Mouse (Mus musculus): ENCODE results near the gene Zfyve9. TPM values are rescaled to one million over a fixed set of nuclear protein-coding genes. Genes with fewer than 3 reads are reported as not detected.
"Not testable (repeated sequence)": the region's sequence is repeated elsewhere in the genome, so short reads cannot be mapped to it uniquely, and the experiment has no call there.

The Zfyve9 gene
- total and polyA plus RNA-seq, 2 experiments: 2.1 to 15.4 TPM

- WGBS: 68% methylated on average over 5 of the region's 5 CpGs
- H3K27ac ChIP-seq (replicated peaks; ENCODE audit: insufficient read depth, low read depth, low read length): no peak overlapping the region
- H3K4me3 ChIP-seq (ENCODE audit: insufficient read depth, low read depth, low read length): no peak overlapping the region
Measured at GRCm38 (mm10) chr4:108708209-108708608, 72.4 kb downstream of the Zfyve9 start.

GRCm38 (mm10) chr4:108696934-108697333 is 83.7 kb downstream of the Zfyve9 start:
- TF ChIP-seq POLR2A (IDR thresholded peaks at IDR 0.05; ENCODE audit: extremely low read depth, insufficient read depth, low read length): no peak
- TF ChIP-seq CTCF (IDR thresholded peaks at IDR 0.05; ENCODE audit: low read depth, low read length): peak; percentile 18; the same call in 1 of the 2 replicates
- Histone ChIP-seq H3K4me1 (ENCODE audit: control insufficient read depth, insufficient read depth, low read length) (peaks cover 2% of the 10 kb centered on the region; the same call in 1 of the 2 replicates), H3K27ac (replicated peaks; ENCODE audit: insufficient read depth, low read depth, low read length) (no peak overlapping the region), H3K4me3 (ENCODE audit: insufficient read depth, low read depth, low read length) (no peak overlapping the region), H3K79me2 (ENCODE audit: control insufficient read depth, insufficient read depth, low read length) (no peaks in the 10 kb centered on the region), H3K9ac (ENCODE audit: low read depth, low read length) (no peak overlapping the region), H3K27me3 (ENCODE audit: control insufficient read depth, insufficient read depth, low read length) (no peaks in the 10 kb centered on the region), H3K36me3 (ENCODE audit: control insufficient read depth, insufficient read depth, low read length) (no peaks in the 10 kb centered on the region)
- WGBS: 69% methylated on average over 3 of the region's 3 CpGs
- peak; percentile 47 for DNase-seq (ENCODE audit: extremely low read depth, low read depth, low spot score)

More at GRCm38 (mm10) chr4:108708209-108708608, 72.4 kb downstream of the Zfyve9 start:
- TF ChIP-seq POLR2A (IDR thresholded peaks at IDR 0.05; ENCODE audit: extremely low read depth, insufficient read depth, low read length): no peak
- no peak for TF ChIP-seq CTCF (IDR thresholded peaks at IDR 0.05; ENCODE audit: low read depth, low read length)
- Histone ChIP-seq H3K79me2 (ENCODE audit: control insufficient read depth, insufficient read depth, low read length) (no peaks in the 10 kb centered on the region), H3K36me3 (ENCODE audit: control insufficient read depth, insufficient read depth, low read length) (0 out of 2 replicates have a peak, but pooled peaks cover 2% of the 10 kb centered on the region), H3K4me1 (ENCODE audit: control insufficient read depth, insufficient read depth, low read length) (no peaks in the 10 kb centered on the region), H3K9ac (ENCODE audit: low read depth, low read length) (no peak overlapping the region), H3K27me3 (ENCODE audit: control insufficient read depth, insufficient read depth, low read length) (no peaks in the 10 kb centered on the region)
- no peak for DNase-seq (ENCODE audit: extremely low read depth, low read depth, low spot score)

GRCm38 (mm10) chr4:108691469-108691868 is 89.1 kb downstream of the Zfyve9 start:
- Histone ChIP-seq H3K4me1 (ENCODE audit: control insufficient read depth, insufficient read depth, low read length) (peaks cover 2% of the 10 kb centered on the region; the same call in 1 of the 2 replicates), H3K27me3 (ENCODE audit: control insufficient read depth, insufficient read depth, low read length) (no peaks in the 10 kb centered on the region), H3K27ac (replicated peaks; ENCODE audit: insufficient read depth, low read depth, low read length) (no peak overlapping the region), H3K36me3 (ENCODE audit: control insufficient read depth, insufficient read depth, low read length) (peaks cover 8% of the 10 kb centered on the region), H3K79me2 (ENCODE audit: control insufficient read depth, insufficient read depth, low read length) (no peaks in the 10 kb centered on the region; the same call in 1 of the 2 replicates), H3K9ac (ENCODE audit: low read depth, low read length) (no peak overlapping the region), H3K4me3 (ENCODE audit: insufficient read depth, low read depth, low read length) (no peak overlapping the region)
- TF ChIP-seq POLR2A (IDR thresholded peaks at IDR 0.05; ENCODE audit: extremely low read depth, insufficient read depth, low read length): no peak
- no peak for TF ChIP-seq CTCF (IDR thresholded peaks at IDR 0.05; ENCODE audit: low read depth, low read length)
- no peak for DNase-seq (ENCODE audit: extremely low read depth, low read depth, low spot score)

GRCm38 (mm10) chr4:108690479-108690878 is 90.1 kb downstream of the Zfyve9 start:
- Histone ChIP-seq H3K27ac (replicated peaks; ENCODE audit: insufficient read depth, low read depth, low read length) (no peak overlapping the region), H3K4me3 (ENCODE audit: insufficient read depth, low read depth, low read length) (no peak overlapping the region), H3K79me2 (ENCODE audit: control insufficient read depth, insufficient read depth, low read length) (no peaks in the 10 kb centered on the region; the same call in 1 of the 2 replicates), H3K36me3 (ENCODE audit: control insufficient read depth, insufficient read depth, low read length) (peaks cover 8% of the 10 kb centered on the region), H3K9ac (ENCODE audit: low read depth, low read length) (no peak overlapping the region), H3K27me3 (ENCODE audit: control insufficient read depth, insufficient read depth, low read length) (no peaks in the 10 kb centered on the region), H3K4me1 (ENCODE audit: control insufficient read depth, insufficient read depth, low read length) (peaks cover 2% of the 10 kb centered on the region; the same call in 1 of the 2 replicates)
- TF ChIP-seq POLR2A (IDR thresholded peaks at IDR 0.05; ENCODE audit: extremely low read depth, insufficient read depth, low read length) (no peak), CTCF (IDR thresholded peaks at IDR 0.05; ENCODE audit: low read depth, low read length) (no peak)
- no peak for DNase-seq (ENCODE audit: extremely low read depth, low read depth, low spot score)
- 95% methylated on average over 3 of the region's 3 CpGs for whole genome bisulfite sequencing

- WGBS: 88% methylated on average over 6 of the region's 7 CpGs
- not testable (repeated sequence) for H3K4me3 ChIP-seq (ENCODE audit: insufficient read depth, low read depth, low read length); H3K4me1 ChIP-seq (ENCODE audit: control insufficient read depth, insufficient read depth, low read length); H3K79me2 ChIP-seq (ENCODE audit: control insufficient read depth, insufficient read depth, low read length); H3K27me3 ChIP-seq (ENCODE audit: control insufficient read depth, insufficient read depth, low read length); DNase-seq (ENCODE audit: extremely low read depth, low read depth, low spot score); H3K27ac ChIP-seq (replicated peaks; ENCODE audit: insufficient read depth, low read depth, low read length); H3K9ac ChIP-seq (ENCODE audit: low read depth, low read length)
- H3K36me3 ChIP-seq (ENCODE audit: control insufficient read depth, insufficient read depth, low read length): peaks cover 17% of the 10 kb centered on the region
Measured at GRCm38 (mm10) chr4:108687098-108687497, 93.5 kb downstream of the Zfyve9 start.

- 63% methylated on average over 3 of the region's 3 CpGs for WGBS
Measured at GRCm38 (mm10) chr4:108686156-108686555, 94.4 kb downstream of the Zfyve9 start.

More at GRCm38 (mm10) chr4:108686156-108686555, 94.4 kb downstream of the Zfyve9 start:
- Histone ChIP-seq H3K36me3 (ENCODE audit: control insufficient read depth, insufficient read depth, low read length) (peaks cover 17% of the 10 kb centered on the region), H3K27ac (replicated peaks; ENCODE audit: insufficient read depth, low read depth, low read length) (no peak overlapping the region), H3K9ac (ENCODE audit: low read depth, low read length) (no peak overlapping the region), H3K4me3 (ENCODE audit: insufficient read depth, low read depth, low read length) (no peak overlapping the region), H3K4me1 (ENCODE audit: control insufficient read depth, insufficient read depth, low read length) (no peaks in the 10 kb centered on the region), H3K79me2 (ENCODE audit: control insufficient read depth, insufficient read depth, low read length) (no peaks in the 10 kb centered on the region; the same call in 1 of the 2 replicates), H3K27me3 (ENCODE audit: control insufficient read depth, insufficient read depth, low read length) (no peaks in the 10 kb centered on the region)
- TF ChIP-seq CTCF (IDR thresholded peaks at IDR 0.05; ENCODE audit: low read depth, low read length) (no peak), POLR2A (IDR thresholded peaks at IDR 0.05; ENCODE audit: extremely low read depth, insufficient read depth, low read length) (no peak)
- DNase-seq (ENCODE audit: extremely low read depth, low read depth, low spot score): peak; percentile 11
